Mouse (Mus musculus): ENCODE measurements around the gene Gm17622.

- TF ChIP-seq EP300 (IDR thresholded peaks at IDR 0.05; ENCODE audit: low read depth) (no peak), CTCF (IDR thresholded peaks at IDR 0.05; ENCODE audit: low read depth) (no peak)
Observed at GRCm38 (mm10) chr13:96529542-96529941, 39.0 kb downstream of the Gm17622 start.
